Mouse (Mus musculus) liver, embryonic 14.5 days (tissue): ENCODE data around the gene Adam17.

ENCODE experiments used
- CTCF ChIP-seq: IDR thresholded peaks from 2 replicates; pipeline ENCODE4 v1.5.1; 2016; ENCODE audit warnings: antibody characterized with exemption, low read depth, control low read depth
- EP300 ChIP-seq: IDR thresholded peaks from 2 replicates; pipeline ENCODE4 v1.6.1; 2016; ENCODE audit warnings: antibody characterized with exemption, low read depth

GRCm38 (mm10) chr12:21302361-21302783, 71.1 kb downstream of the Adam17 start:
- TF ChIP-seq CTCF (0 out of 2 replicates have a peak, but pooled peaks have one; percentile 6), EP300 (peak; percentile 52)
